Mouse (Mus musculus) urinary bladder, adult 18-20 months (tissue): ENCODE data around the gene Ttll12.

Experiments used
- DNase-seq, 2 experiments: peaks; one replicate each; pipeline ENCODE4 v3.0.0; 2022; ENCODE audit warnings: low spot score in 2 of 2, mixed read lengths in 2 of 2

Gene Ttll12

DNA sequence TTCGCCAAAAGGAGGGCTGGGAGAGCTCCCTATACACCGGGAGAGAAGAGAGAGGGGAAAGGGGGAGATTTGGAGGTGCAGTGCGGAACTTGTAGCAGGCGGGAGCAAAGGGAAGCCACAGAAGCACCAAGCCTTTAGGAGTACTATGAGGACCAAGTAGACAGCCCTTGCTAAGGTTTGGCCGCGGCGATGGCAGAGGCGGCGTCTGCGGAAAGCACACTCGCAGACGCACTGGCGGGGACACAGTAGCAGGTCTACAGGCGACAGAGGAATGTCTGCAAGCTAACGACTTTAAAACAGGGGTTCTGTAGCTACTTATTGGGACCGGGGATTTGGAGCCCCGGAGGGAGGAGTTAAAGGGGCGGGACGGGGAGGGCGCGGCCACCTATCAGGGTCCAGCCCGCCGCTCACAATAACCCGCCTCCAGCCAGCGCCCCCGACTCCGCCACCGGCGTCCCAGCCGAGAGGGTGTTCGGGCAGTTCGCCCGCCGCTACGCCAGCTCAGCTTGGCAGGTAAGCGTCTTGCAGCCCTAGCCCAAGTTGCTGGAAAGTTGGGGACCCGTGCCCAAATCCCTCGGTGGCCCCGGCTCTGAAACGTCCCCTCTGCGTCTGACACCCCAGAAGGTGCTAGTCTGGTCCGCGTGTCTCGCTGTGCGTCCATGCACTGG, 68.4 kb downstream of the Ttll12 start, which contains the start of gene Bik:
Gene Bik, plus strand, starts transcription at position 439 of the 668 bp plus-strand sequence.
- DNase-seq: peak; percentile 56 to 71
